Mouse (Mus musculus): ENCODE results near the gene Parn.

Parn gene

GRCm38 (mm10) chr16:13556954-13557470, 111.0 kb downstream of the Parn start:
- DNase-seq (ENCODE audit: low spot score in 2 of 2), result no peak

DNA sequence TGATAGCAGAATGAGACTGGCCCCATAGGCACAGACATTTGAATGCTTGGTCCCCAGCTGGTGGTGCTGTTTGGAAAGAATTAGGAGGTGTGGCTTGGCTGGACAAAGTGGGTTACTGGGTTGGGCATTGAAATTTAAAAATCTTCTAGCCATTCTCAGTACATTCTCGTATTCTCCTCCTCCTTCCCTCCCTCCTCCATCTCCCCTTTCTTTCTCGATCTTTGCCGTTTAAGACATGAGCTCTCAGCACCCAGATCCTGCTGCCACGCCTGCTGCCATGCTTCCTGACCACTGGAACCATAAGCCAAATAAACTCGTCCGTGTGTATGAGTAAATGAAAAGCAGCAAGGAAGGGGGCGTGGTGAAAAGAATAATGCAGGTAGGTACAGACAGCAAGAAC, 111.5 kb downstream of the Parn start:
- DNase-seq (ENCODE audit: low spot score in 2 of 2), result no peak

DNA sequence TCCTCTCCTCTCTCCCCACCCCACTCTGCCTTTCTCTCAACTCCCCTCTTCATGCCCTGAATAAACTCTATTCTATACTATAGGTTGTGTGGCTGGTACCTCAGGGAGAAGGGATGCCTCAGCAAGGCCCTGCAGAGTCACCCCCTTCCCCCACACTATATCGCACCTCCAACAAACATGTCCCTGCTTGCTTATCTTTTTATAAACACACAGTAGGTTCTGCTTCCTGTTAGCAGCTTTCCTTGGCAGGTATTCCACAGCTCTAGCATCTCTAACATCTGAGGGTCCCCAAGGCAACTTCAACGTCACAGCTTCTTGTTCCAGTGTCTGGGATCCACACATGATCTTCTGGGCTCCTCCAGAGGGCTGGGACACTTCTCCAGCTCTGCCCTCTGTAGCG, 117.3 kb downstream of the Parn start:
- DNase-seq (ENCODE audit: low spot score in 2 of 2), result no peak

GRCm38 (mm10) chr16:13549976-13550375, 118.0 kb downstream of the Parn start:
- no peak for DNase-seq (ENCODE audit: low spot score in 2 of 2)

GRCm38 (mm10) chr16:13541816-13542215, 126.2 kb downstream of the Parn start:
- no peak for DNase-seq (ENCODE audit: low spot score in 2 of 2)

DNA sequence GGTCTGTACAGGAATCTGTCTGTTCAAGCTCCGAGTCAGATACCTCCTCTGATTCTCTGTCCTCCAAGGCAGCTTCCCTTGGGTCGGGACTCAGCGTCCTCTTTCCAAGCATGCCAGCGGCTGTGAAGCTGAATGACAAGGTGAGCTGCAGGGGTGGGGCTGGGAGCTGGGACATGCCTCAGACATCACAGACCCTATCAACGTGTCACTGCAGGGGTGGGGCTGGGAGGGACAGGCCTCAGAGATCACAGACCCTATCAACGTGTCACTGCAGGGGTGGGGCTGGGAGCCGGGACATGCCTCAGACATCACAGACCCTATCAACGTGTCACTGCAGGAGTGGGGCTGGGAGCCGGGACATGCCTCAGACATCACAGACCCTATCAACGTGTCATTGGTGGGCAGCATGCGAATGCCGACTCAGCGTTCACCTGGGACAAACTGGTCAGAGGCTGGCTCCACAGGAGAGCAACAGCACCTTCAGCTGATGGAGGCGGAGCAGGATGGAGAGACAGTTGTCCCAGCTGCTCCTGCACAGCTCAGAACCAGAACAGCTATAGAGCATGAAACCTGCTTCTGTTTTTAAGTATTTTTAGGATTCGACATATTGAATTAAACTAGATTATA, 126.7 kb downstream of the Parn start:
- no peak for DNase-seq (ENCODE audit: low spot score in 2 of 2)

GRCm38 (mm10) chr16:13538933-13539648, 128.9 kb downstream of the Parn start:
- DNase-seq (ENCODE audit: low spot score in 2 of 2), result no peak

DNA sequence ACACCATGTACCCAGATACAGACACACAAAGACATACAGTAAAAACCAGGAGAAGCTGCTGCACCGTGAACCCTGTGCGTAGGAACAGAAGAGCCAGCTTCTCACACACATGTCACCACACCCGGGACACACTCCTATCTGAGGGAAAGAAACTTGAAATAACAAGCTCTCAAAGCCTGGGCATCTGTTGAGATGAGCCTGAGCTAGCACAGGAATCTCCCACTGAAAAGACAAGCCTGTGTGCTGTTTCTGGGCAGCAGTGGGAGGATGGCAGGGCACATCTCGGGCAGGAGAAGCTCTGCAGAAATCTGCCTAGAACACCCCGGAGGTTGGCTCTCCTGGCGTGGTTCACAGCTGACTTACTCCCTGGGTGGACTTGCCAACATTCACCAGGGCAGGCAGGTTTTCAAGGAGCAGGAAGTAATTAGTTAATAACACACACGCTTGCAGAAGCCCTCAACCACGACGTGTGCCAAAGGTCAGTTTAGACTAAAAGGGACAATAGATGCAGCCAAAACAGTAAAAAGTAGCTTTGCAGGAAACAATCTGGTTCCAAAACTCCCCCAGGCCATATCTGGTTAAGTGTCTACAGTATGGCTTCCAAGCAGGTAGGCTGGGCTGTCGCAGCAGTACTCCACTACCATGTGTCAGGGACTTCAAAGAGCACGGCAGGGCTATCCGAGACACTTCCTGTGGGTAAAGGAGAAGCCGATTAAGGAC, 129.6 kb downstream of the Parn start:
- DNase-seq (ENCODE audit: low spot score in 2 of 2), result no peak

GRCm38 (mm10) chr16:13536404-13536803, 131.6 kb downstream of the Parn start:
- DNase-seq (ENCODE audit: low spot score in 2 of 2), result no peak

GRCm38 (mm10) chr16:13535856-13536255, 132.1 kb downstream of the Parn start:
- DNase-seq (ENCODE audit: low spot score in 2 of 2), result no peak

DNA sequence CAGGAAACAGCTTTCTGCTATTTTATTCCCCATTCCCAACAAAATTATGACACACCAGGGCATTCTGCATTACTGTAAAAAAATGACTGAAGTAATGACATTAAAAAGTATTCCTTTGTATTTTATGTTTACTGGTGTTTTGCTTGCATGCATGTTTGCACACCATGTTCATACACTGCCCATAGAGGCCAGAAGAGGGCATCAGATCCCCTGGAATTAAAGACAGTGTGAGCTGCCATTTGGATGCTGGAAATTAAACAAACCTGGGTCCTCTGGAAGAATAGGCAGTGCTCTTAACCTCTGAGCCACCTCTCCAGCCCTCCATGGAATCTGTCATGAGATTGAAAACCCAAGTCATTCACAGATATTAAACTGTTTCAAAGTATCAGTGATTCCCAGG, 135.1 kb downstream of the Parn start:
- peak in 1 of 2 experiments; percentile 5 for DNase-seq (ENCODE audit: low spot score in 2 of 2)

DNA sequence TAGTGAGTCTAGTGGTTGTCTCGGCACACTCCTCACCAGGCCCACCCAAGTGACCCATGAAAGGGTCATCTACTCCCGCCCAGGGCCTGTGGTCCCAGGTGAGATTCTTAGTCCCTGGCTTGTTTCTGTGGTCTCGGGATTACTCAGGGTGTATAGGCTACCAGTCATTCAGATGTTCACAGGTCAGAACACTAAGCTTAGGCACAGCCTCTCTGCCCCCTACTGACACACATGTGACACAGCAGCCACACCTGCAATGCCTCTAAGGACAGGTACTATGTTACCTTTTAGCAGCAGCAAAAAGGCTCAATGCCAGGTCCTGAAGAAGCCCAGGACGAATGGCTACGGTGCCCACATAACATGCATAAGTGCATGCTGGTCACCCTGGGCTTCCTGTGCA, 136.7 kb downstream of the Parn start:
- DNase-seq (ENCODE audit: low spot score in 2 of 2), result no peak

DNA sequence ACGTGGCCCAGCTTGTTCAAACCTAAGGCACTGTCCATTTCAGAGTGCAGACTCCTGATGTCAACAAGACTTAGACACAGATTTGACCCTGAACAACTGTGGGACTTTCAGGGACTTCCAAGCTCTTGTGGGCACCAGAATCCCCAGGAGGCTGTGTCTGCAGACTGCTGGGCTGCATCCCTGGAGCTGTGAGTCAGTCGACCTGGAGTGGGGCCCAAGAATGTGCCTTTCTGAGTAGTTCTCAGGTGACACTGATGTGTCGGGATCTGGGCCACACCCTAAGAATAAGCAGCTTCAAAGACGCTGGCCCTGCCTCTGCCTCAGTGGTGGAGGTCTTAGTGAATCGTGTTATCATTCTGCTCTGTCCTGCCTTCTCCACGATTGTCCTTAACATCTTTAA, 146.6 kb downstream of the Parn start:
- no peak for DNase-seq (ENCODE audit: low spot score in 2 of 2)

GRCm38 (mm10) chr16:13520301-13520700, 147.7 kb downstream of the Parn start:
- no peak for DNase-seq (ENCODE audit: low spot score in 2 of 2)

- no peak for DNase-seq (ENCODE audit: low spot score in 2 of 2)
Measured at GRCm38 (mm10) chr16:13516214-13516613, 151.8 kb downstream of the Parn start.

GRCm38 (mm10) chr16:13515524-13515923, 152.4 kb downstream of the Parn start:
- DNase-seq (ENCODE audit: low spot score in 2 of 2), result no peak

GRCm38 (mm10) chr16:13505055-13505454, 162.9 kb downstream of the Parn start:
- no peak for DNase-seq (ENCODE audit: low spot score in 2 of 2)

DNA sequence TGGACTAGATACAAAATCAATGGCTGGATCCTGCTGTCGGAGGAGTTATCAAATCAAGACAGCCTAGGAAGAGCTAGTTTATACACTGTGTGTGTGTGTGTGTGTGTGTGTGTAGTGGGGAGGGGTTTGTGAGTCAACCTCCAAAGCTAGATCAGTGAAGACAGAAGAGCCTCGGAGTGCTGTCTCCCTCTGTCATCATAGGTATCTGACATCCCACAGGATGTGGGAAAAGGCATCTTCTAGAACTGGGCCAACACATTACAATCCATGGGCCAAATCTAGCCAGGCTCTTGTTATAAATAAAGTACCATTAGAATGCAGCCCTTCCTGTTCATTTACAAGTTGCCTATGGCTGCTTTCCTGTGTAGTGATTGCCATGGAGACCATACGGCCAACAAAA, 163.5 kb downstream of the Parn start:
- no peak for DNase-seq (ENCODE audit: low spot score in 2 of 2)

DNA sequence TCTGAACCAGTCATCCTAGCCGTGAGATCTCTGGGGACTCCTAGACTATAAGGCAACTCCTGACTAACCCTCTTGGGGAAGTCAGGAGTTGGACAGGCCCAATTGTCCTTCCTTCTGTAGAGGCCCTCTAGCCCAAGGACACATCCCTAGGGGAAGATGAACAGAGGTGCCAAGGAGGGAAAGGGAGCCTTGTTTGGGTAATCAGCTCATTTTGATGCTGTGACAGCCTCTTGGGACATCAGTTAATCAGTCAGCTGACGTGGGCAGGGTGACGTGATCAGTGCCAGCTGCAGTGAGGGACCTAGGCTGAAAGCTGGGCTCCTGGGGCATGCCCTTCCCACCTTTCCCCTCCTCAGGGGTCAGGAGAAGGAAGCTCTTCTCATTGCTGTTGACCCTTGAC, 169.0 kb downstream of the Parn start:
- DNase-seq (ENCODE audit: low spot score in 2 of 2), result no peak

DNA sequence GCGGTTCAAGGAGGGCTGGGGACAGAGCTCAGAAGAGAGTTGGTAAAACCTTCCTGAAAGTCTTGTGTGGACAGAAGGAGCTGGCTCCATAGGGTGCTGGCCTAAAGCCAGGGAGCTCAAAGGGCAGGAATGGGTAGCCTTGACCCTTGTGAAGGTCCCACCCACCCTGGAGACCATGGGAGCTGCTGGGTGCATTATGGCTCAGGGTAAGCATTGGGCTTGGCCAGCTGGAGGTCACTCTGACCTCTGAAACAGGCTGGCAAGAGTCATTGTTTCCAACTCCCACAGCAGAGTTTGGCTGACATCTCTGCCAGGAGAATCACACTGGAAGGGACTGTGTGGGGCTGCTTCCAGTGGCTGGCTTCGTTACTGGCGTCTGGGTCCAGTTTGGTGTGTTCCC, 174.0 kb downstream of the Parn start:
- no peak for DNase-seq (ENCODE audit: low spot score in 2 of 2)

- no peak for DNase-seq (ENCODE audit: low spot score in 2 of 2)
Measured at GRCm38 (mm10) chr16:13492996-13493395, 175.0 kb downstream of the Parn start.

DNA sequence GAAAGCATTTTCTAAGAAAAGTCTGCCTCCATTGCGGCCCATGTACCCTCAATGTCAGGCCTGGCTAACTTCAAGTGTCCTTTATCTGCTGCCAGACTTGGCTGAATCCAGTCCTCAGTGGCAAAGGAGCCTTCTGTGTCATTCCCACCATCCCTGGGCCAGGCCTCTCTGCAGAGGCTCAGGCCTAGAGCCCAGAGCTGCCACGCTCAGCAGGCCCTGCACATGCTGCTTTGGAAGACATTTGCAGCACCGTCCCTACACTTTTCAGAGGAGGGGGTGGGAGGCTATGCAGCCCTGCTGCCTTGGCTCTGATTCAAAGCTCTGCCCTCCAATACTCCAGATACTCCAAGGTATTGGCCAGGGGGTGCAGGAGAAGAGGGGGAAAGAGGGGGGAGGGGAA, 176.2 kb downstream of the Parn start:
- no peak for DNase-seq (ENCODE audit: low spot score in 2 of 2)
